Mouse (Mus musculus): ENCODE results near the gene Eif4g2. TPM values are rescaled to one million over a fixed set of nuclear protein-coding genes. Genes with fewer than 3 reads are reported as not detected.
A peak's percentile ranks its signal among the peaks of the same experiment; 100 is the strongest.

Gene Eif4g2
- polyA plus RNA-seq, 1 experiment from 2014 or later = 714 TPM

- ATAC-seq (ENCODE audit: insufficient number of reproducible peaks, low FRiP score, low TSS enrichment, low read depth) = no peak
- WGBS = 89% methylated on average over 7 of the region's 7 CpGs
Measured at GRCm38 (mm10) chr7:111069439-111070166, 13.2 kb downstream of the Eif4g2 start.

GRCm38 (mm10) chr7:111068181-111068580 lies 14.6 kb downstream of the Eif4g2 start:
- 94% methylated on average over 3 of the region's 3 CpGs for WGBS
- H3K36me3 ChIP-seq = peaks cover 54% of the 10 kb centered on the region
- H3K4me2 ChIP-seq (replicated peaks) = no peak overlapping the region
- no peak overlapping the region for H3K9ac ChIP-seq
- peaks cover 8% of the 10 kb centered on the region; the same call in 1 of the 2 replicates for H3K9me3 ChIP-seq (replicated peaks)
- ATAC-seq (ENCODE audit: insufficient number of reproducible peaks, low FRiP score, low TSS enrichment, low read depth) = no peak
- H3K27me3 ChIP-seq = no peaks in the 10 kb centered on the region
- H3K4me1 ChIP-seq = no peaks in the 10 kb centered on the region
- H3K27ac ChIP-seq (replicated peaks) = no peak overlapping the region
- no peak overlapping the region for H3K4me3 ChIP-seq (replicated peaks)

More at GRCm38 (mm10) chr7:111069439-111070166, 13.2 kb downstream of the Eif4g2 start:
- no peaks in the 10 kb centered on the region for H3K4me1 ChIP-seq
- H3K4me3 ChIP-seq (replicated peaks) = no peak overlapping the region
- no peak overlapping the region for H3K27ac ChIP-seq (replicated peaks)
- no peak overlapping the region for H3K4me2 ChIP-seq (replicated peaks)
- H3K36me3 ChIP-seq = peaks cover 66% of the 10 kb centered on the region
- H3K27me3 ChIP-seq = no peaks in the 10 kb centered on the region
- H3K9ac ChIP-seq = no peak overlapping the region
- H3K9me3 ChIP-seq (replicated peaks) = peaks cover 8% of the 10 kb centered on the region; the same call in 1 of the 2 replicates

GRCm38 (mm10) chr7:111062971-111063370 lies 19.9 kb downstream of the Eif4g2 start:
- 100% methylated on average over 1 of the region's 1 CpGs for WGBS
- Histone ChIP-seq H3K4me3 (replicated peaks) (no peak overlapping the region), H3K36me3 (peaks cover 6% of the 10 kb centered on the region), H3K9me3 (replicated peaks) (peaks cover 3% of the 10 kb centered on the region; the same call in 1 of the 2 replicates), H3K9ac (no peak overlapping the region), H3K27ac (replicated peaks) (no peak overlapping the region), H3K27me3 (no peaks in the 10 kb centered on the region), H3K4me1 (peaks cover 3% of the 10 kb centered on the region; the same call in 1 of the 2 replicates), H3K4me2 (replicated peaks) (no peak overlapping the region)
- ATAC-seq (ENCODE audit: insufficient number of reproducible peaks, low FRiP score, low TSS enrichment, low read depth) = no peak

GRCm38 (mm10) chr7:111059527-111059926 lies 23.3 kb downstream of the Eif4g2 start:
- H3K9ac ChIP-seq = no peak overlapping the region
- H3K4me2 ChIP-seq (replicated peaks) = no peak overlapping the region
- ATAC-seq (ENCODE audit: insufficient number of reproducible peaks, low FRiP score, low TSS enrichment, low read depth) = no peak
- H3K27me3 ChIP-seq = no peaks in the 10 kb centered on the region
- H3K4me1 ChIP-seq = peaks cover 3% of the 10 kb centered on the region; the same call in 1 of the 2 replicates
- 0 out of 2 replicates have a peak overlapping the region, but pooled peaks have one; percentile 28 for H3K27ac ChIP-seq (replicated peaks)
- WGBS = 19% methylated on average over 5 of the region's 5 CpGs
- H3K4me3 ChIP-seq (replicated peaks) = no peak overlapping the region
- H3K36me3 ChIP-seq = peaks cover 17% of the 10 kb centered on the region
- no peaks in the 10 kb centered on the region for H3K9me3 ChIP-seq (replicated peaks)

GRCm38 (mm10) chr7:111055984-111056657 lies 26.7 kb downstream of the Eif4g2 start:
- Histone ChIP-seq H3K36me3 (peaks cover 51% of the 10 kb centered on the region), H3K27ac (replicated peaks) (no peak overlapping the region), H3K4me1 (peaks cover 3% of the 10 kb centered on the region; the same call in 1 of the 2 replicates), H3K9ac (no peak overlapping the region), H3K4me2 (replicated peaks) (no peak overlapping the region), H3K9me3 (replicated peaks) (no peaks in the 10 kb centered on the region), H3K27me3 (no peaks in the 10 kb centered on the region), H3K4me3 (replicated peaks) (no peak overlapping the region)
- 41% methylated on average over 3 of the region's 3 CpGs for WGBS
- no peak for ATAC-seq (ENCODE audit: insufficient number of reproducible peaks, low FRiP score, low TSS enrichment, low read depth)

- Histone ChIP-seq H3K27me3 (no peaks in the 10 kb centered on the region), H3K4me3 (replicated peaks) (no peak overlapping the region), H3K36me3 (peaks cover 59% of the 10 kb centered on the region), H3K27ac (replicated peaks) (no peak overlapping the region), H3K4me1 (peaks cover 3% of the 10 kb centered on the region; the same call in 1 of the 2 replicates), H3K9ac (no peak overlapping the region), H3K4me2 (replicated peaks) (no peak overlapping the region), H3K9me3 (replicated peaks) (no peaks in the 10 kb centered on the region)
- no peak for ATAC-seq (ENCODE audit: insufficient number of reproducible peaks, low FRiP score, low TSS enrichment, low read depth)
- WGBS = 89% methylated on average over 19 of the region's 19 CpGs
Measured at GRCm38 (mm10) chr7:111055221-111055620, 27.6 kb downstream of the Eif4g2 start.

- Histone ChIP-seq H3K4me2 (replicated peaks) (no peak overlapping the region), H3K9ac (no peak overlapping the region), H3K4me3 (replicated peaks) (no peak overlapping the region), H3K4me1 (no peaks in the 10 kb centered on the region), H3K27ac (replicated peaks) (no peak overlapping the region), H3K36me3 (peaks cover 96% of the 10 kb centered on the region), H3K9me3 (replicated peaks) (no peaks in the 10 kb centered on the region), H3K27me3 (no peaks in the 10 kb centered on the region)
- no peak; the same call in 1 of the 2 replicates for ATAC-seq (ENCODE audit: insufficient number of reproducible peaks, low FRiP score, low TSS enrichment, low read depth)
- 55% methylated on average over 6 of the region's 6 CpGs for WGBS
Measured at GRCm38 (mm10) chr7:111049652-111050421, 33.0 kb downstream of the Eif4g2 start.

GRCm38 (mm10) chr7:111048920-111049319 lies 33.9 kb downstream of the Eif4g2 start:
- H3K27me3 ChIP-seq = no peaks in the 10 kb centered on the region
- 86% methylated on average over 5 of the region's 5 CpGs for WGBS
- ATAC-seq (ENCODE audit: insufficient number of reproducible peaks, low FRiP score, low TSS enrichment, low read depth) = no peak
- H3K4me1 ChIP-seq = no peaks in the 10 kb centered on the region
- H3K4me2 ChIP-seq (replicated peaks) = no peak overlapping the region
- H3K36me3 ChIP-seq = peaks cover 96% of the 10 kb centered on the region
- H3K9ac ChIP-seq = no peak overlapping the region
- H3K27ac ChIP-seq (replicated peaks) = no peak overlapping the region
- no peaks in the 10 kb centered on the region for H3K9me3 ChIP-seq (replicated peaks)
- H3K4me3 ChIP-seq (replicated peaks) = no peak overlapping the region

GRCm38 (mm10) chr7:111029046-111029553 lies 53.7 kb downstream of the Eif4g2 start:
- under 1% methylated on average over 29 of the region's 29 CpGs for WGBS
- ATAC-seq (ENCODE audit: insufficient number of reproducible peaks, low FRiP score, low TSS enrichment, low read depth) = peak; percentile 8; the same call in 1 of the 2 replicates
- H3K4me1 ChIP-seq = peaks cover 11% of the 10 kb centered on the region

GRCm38 (mm10) chr7:111028281-111029045 lies 54.4 kb downstream of the Eif4g2 start, which contains the start of gene Ctr9:
Ctr9 (plus strand) TSS chr7:111028951.
- peak within 1 kb of the TSS; percentile 92 for H3K27ac ChIP-seq (replicated peaks)
- no peaks in the 10 kb centered on the region for H3K27me3 ChIP-seq
- peak within 1 kb of the TSS; percentile 72 for H3K4me2 ChIP-seq (replicated peaks)
- H3K9ac ChIP-seq = peak within 1 kb of the TSS; percentile 71
- H3K4me3 ChIP-seq (replicated peaks) = peak within 1 kb of the TSS; percentile 93
- no peaks in the 10 kb centered on the region for H3K9me3 ChIP-seq (replicated peaks)
- 5% methylated on average over 45 of the region's 45 CpGs for WGBS
- H3K36me3 ChIP-seq = peaks cover 20% of the 10 kb centered on the region
- peak; percentile 94 for ATAC-seq (ENCODE audit: insufficient number of reproducible peaks, low FRiP score, low TSS enrichment, low read depth)
- H3K4me1 ChIP-seq = peaks cover 13% of the 10 kb centered on the region

More at GRCm38 (mm10) chr7:111029046-111029553, 53.7 kb downstream of the Eif4g2 start:
- peak overlapping the region; percentile 93 for H3K4me3 ChIP-seq (replicated peaks)
- H3K36me3 ChIP-seq = peaks cover 23% of the 10 kb centered on the region
- H3K4me2 ChIP-seq (replicated peaks) = peak overlapping the region; percentile 72
- peak overlapping the region; percentile 71 for H3K9ac ChIP-seq
- no peaks in the 10 kb centered on the region for H3K9me3 ChIP-seq (replicated peaks)
- peak overlapping the region; percentile 92 for H3K27ac ChIP-seq (replicated peaks)
- H3K27me3 ChIP-seq = no peaks in the 10 kb centered on the region
